Mouse (Mus musculus) MEL-GATA-1-ER (cell line): Measurements from ENCODE around the gene Mrrf.
"Not testable (repeated sequence)": the region's sequence is repeated elsewhere in the genome, so short reads cannot be mapped to it uniquely, and the experiment has no call there.

ENCODE experiments used
- DNase-seq: peaks from one replicate; pipeline ENCODE4 v3.0.0-alpha.2; 2012; ENCODE audit warnings: low read depth; ENCODE audit errors: extremely low read depth

Mrrf gene

GRCm38 (mm10) chr2:36127973-36128372 is 8.2 kb upstream of the Mrrf start:
- DNase-seq: no peak

GRCm38 (mm10) chr2:36129051-36129450 is 7.1 kb upstream of the Mrrf start:
- no peak for DNase-seq

- DNase-seq: no peak
These were observed 302 bp upstream of the Mrrf start for GRCm38 (mm10) chr2:36135887-36136286.

- DNase-seq: no peak
These were observed 2.9 kb downstream of the Mrrf start for GRCm38 (mm10) chr2:36139096-36139495.

GRCm38 (mm10) chr2:36148876-36149365 is 12.7 kb downstream of the Mrrf start:
- DNase-seq: no peak

- DNase-seq: not testable (repeated sequence)
These were observed 16.2 kb downstream of the Mrrf start for GRCm38 (mm10) chr2:36152401-36152800.

GRCm38 (mm10) chr2:36157461-36157860 is 21.3 kb downstream of the Mrrf start:
- no peak for DNase-seq

GRCm38 (mm10) chr2:36159336-36159735 is 23.1 kb downstream of the Mrrf start:
- no peak for DNase-seq

GRCm38 (mm10) chr2:36167990-36168618 is 31.9 kb downstream of the Mrrf start:
- no peak for DNase-seq

GRCm38 (mm10) chr2:36169176-36169575 is 33.0 kb downstream of the Mrrf start:
- DNase-seq: no peak

GRCm38 (mm10) chr2:36172136-36172535 is 35.9 kb downstream of the Mrrf start:
- DNase-seq: no peak

GRCm38 (mm10) chr2:36172574-36172973 is 36.4 kb downstream of the Mrrf start:
- DNase-seq: no peak

- DNase-seq: no peak
These were observed 43.3 kb downstream of the Mrrf start for GRCm38 (mm10) chr2:36179487-36179886.

- DNase-seq: not testable (repeated sequence)
These were observed 45.6 kb downstream of the Mrrf start for GRCm38 (mm10) chr2:36181587-36182368.

GRCm38 (mm10) chr2:36183278-36183677 is 47.1 kb downstream of the Mrrf start:
- no peak for DNase-seq

- no peak for DNase-seq
These were observed 48.0 kb downstream of the Mrrf start for GRCm38 (mm10) chr2:36184192-36184591.

- DNase-seq: no peak
These were observed 48.7 kb downstream of the Mrrf start for GRCm38 (mm10) chr2:36184876-36185275.

GRCm38 (mm10) chr2:36189200-36189599 is 53.0 kb downstream of the Mrrf start:
- not testable (repeated sequence) for DNase-seq

GRCm38 (mm10) chr2:36191098-36191941 is 55.1 kb downstream of the Mrrf start:
- no peak for DNase-seq

GRCm38 (mm10) chr2:36197021-36197420 is 60.8 kb downstream of the Mrrf start:
- no peak for DNase-seq

GRCm38 (mm10) chr2:36197919-36198881 is 62.0 kb downstream of the Mrrf start:
- peak; percentile 80 for DNase-seq
